Mouse (Mus musculus): ENCODE measurements around the gene Numbl. TPM values are rescaled to one million over a fixed set of nuclear protein-coding genes. Genes with fewer than 3 reads are reported as not detected.
"Not testable (repeated sequence)": the region's sequence is repeated elsewhere in the genome, so short reads cannot be mapped to it uniquely, and the experiment has no call there.

The Numbl gene
- polyA plus RNA-seq, 1 experiment from 2014 or later = 1.1 TPM

GRCm38 (mm10) chr7:27243211-27243610, 15.0 kb upstream of the Numbl start:
- ATAC-seq = no peak

GRCm38 (mm10) chr7:27244088-27244487, 14.1 kb upstream of the Numbl start:
- not testable (repeated sequence) for H3K27ac ChIP-seq (ENCODE audit: low read depth); H3K4me1 ChIP-seq (ENCODE audit: insufficient read depth); H3K9me3 ChIP-seq (ENCODE audit: low read length); H3K4me2 ChIP-seq (ENCODE audit: low read depth, low read length); H3K4me3 ChIP-seq (ENCODE audit: low read depth, low read length); H3K27me3 ChIP-seq (ENCODE audit: insufficient read depth, low read length); ATAC-seq; H3K9ac ChIP-seq (replicated peaks)
- DNase-seq = peak; percentile 45
- 68% methylated on average over 2 of the region's 2 CpGs for WGBS (ENCODE audit: insufficient replicate concordance)
- TF ChIP-seq CTCF (IDR thresholded peaks at IDR 0.05; ENCODE audit: low read depth) = peak; percentile 57
- peaks cover 23% of the 10 kb centered on the region for H3K36me3 ChIP-seq (replicated peaks; ENCODE audit: insufficient read depth, low read length)

More at GRCm38 (mm10) chr7:27243211-27243610, 15.0 kb upstream of the Numbl start:
- H3K9me3 ChIP-seq (ENCODE audit: low read length) = no peaks in the 10 kb centered on the region
- no peaks in the 10 kb centered on the region for H3K27me3 ChIP-seq (ENCODE audit: insufficient read depth, low read length)
- no peak overlapping the region for H3K4me2 ChIP-seq (ENCODE audit: low read depth, low read length)
- no peak overlapping the region for H3K4me3 ChIP-seq (ENCODE audit: low read depth, low read length)
- no peak for DNase-seq
- TF ChIP-seq EP300 (IDR thresholded peaks at IDR 0.05; ENCODE audit: low read depth) (no peak), CTCF (IDR thresholded peaks at IDR 0.05; ENCODE audit: low read depth) (no peak)
- no peak overlapping the region for H3K9ac ChIP-seq (replicated peaks)
- peaks cover 23% of the 10 kb centered on the region for H3K36me3 ChIP-seq (replicated peaks; ENCODE audit: insufficient read depth, low read length)
- 64% methylated on average over 8 of the region's 8 CpGs for WGBS (ENCODE audit: insufficient replicate concordance)
- no peak overlapping the region for H3K27ac ChIP-seq (ENCODE audit: low read depth)
- H3K4me1 ChIP-seq (ENCODE audit: insufficient read depth) = no peaks in the 10 kb centered on the region

- Histone ChIP-seq H3K36me3 (replicated peaks; ENCODE audit: insufficient read depth, low read length) (no peaks in the 10 kb centered on the region; the same call in 1 of the 2 replicates), H3K27ac (ENCODE audit: low read depth) (no peak overlapping the region), H3K9me3 (ENCODE audit: low read length) (no peaks in the 10 kb centered on the region), H3K4me3 (ENCODE audit: low read depth, low read length) (no peak overlapping the region), H3K4me1 (ENCODE audit: insufficient read depth) (0 out of 2 replicates have a peak, but pooled peaks cover 3% of the 10 kb centered on the region), H3K27me3 (ENCODE audit: insufficient read depth, low read length) (no peaks in the 10 kb centered on the region), H3K4me2 (ENCODE audit: low read depth, low read length) (no peak overlapping the region), H3K9ac (replicated peaks) (no peak overlapping the region)
- ATAC-seq (no peak), DNase-seq (peak; percentile 46)
- TF ChIP-seq CTCF (IDR thresholded peaks at IDR 0.05; ENCODE audit: low read depth) = peak; percentile 66
- TF ChIP-seq EP300 (IDR thresholded peaks at IDR 0.05; ENCODE audit: low read depth) = no peak
- WGBS (ENCODE audit: insufficient replicate concordance) = 86% methylated on average over 2 of the region's 2 CpGs
Observed at GRCm38 (mm10) chr7:27249146-27249545, 9.1 kb upstream of the Numbl start.

- whole genome bisulfite sequencing (ENCODE audit: insufficient replicate concordance) = 89% methylated on average over 5 of the region's 5 CpGs
Observed at GRCm38 (mm10) chr7:27249928-27250327, 8.3 kb upstream of the Numbl start.

GRCm38 (mm10) chr7:27251946-27252345, 6.3 kb upstream of the Numbl start:
- Histone ChIP-seq H3K9me3 (ENCODE audit: low read length) (no peaks in the 10 kb centered on the region), H3K27me3 (ENCODE audit: insufficient read depth, low read length) (no peaks in the 10 kb centered on the region), H3K27ac (ENCODE audit: low read depth) (peak overlapping the region; percentile 92), H3K4me2 (ENCODE audit: low read depth, low read length) (peak overlapping the region; percentile 46; the same call in 1 of the 2 replicates), H3K4me1 (ENCODE audit: insufficient read depth) (0 out of 2 replicates have a peak, but pooled peaks cover 3% of the 10 kb centered on the region), H3K36me3 (replicated peaks; ENCODE audit: insufficient read depth, low read length) (no peaks in the 10 kb centered on the region; the same call in 1 of the 2 replicates), H3K4me3 (ENCODE audit: low read depth, low read length) (peak overlapping the region; percentile 10; the same call in 1 of the 2 replicates), H3K9ac (replicated peaks) (no peak overlapping the region)
- ATAC-seq (peak; percentile 97), DNase-seq (peak; percentile 83)
- TF ChIP-seq CTCF (IDR thresholded peaks at IDR 0.05; ENCODE audit: low read depth) = no peak
- peak; percentile 80; the same call in 1 of the 2 replicates for TF ChIP-seq EP300 (IDR thresholded peaks at IDR 0.05; ENCODE audit: low read depth)
- WGBS (ENCODE audit: insufficient replicate concordance) = 43% methylated on average over 6 of the region's 6 CpGs

More at GRCm38 (mm10) chr7:27249928-27250327, 8.3 kb upstream of the Numbl start:
- H3K27me3 ChIP-seq (ENCODE audit: insufficient read depth, low read length) = no peaks in the 10 kb centered on the region
- DNase-seq (no peak), ATAC-seq (no peak)
- H3K4me1 ChIP-seq (ENCODE audit: insufficient read depth) = 0 out of 2 replicates have a peak, but pooled peaks cover 3% of the 10 kb centered on the region
- no peaks in the 10 kb centered on the region; the same call in 1 of the 2 replicates for H3K36me3 ChIP-seq (replicated peaks; ENCODE audit: insufficient read depth, low read length)
- no peak overlapping the region for H3K9ac ChIP-seq (replicated peaks)
- no peaks in the 10 kb centered on the region for H3K9me3 ChIP-seq (ENCODE audit: low read length)
- no peak overlapping the region for H3K4me2 ChIP-seq (ENCODE audit: low read depth, low read length)
- TF ChIP-seq EP300 (IDR thresholded peaks at IDR 0.05; ENCODE audit: low read depth) (no peak), CTCF (IDR thresholded peaks at IDR 0.05; ENCODE audit: low read depth) (no peak)
- H3K27ac ChIP-seq (ENCODE audit: low read depth) = 0 out of 2 replicates have a peak overlapping the region, but pooled peaks have one; percentile 48
- no peak overlapping the region for H3K4me3 ChIP-seq (ENCODE audit: low read depth, low read length)

- Histone ChIP-seq H3K27me3 (ENCODE audit: insufficient read depth, low read length) (no peaks in the 10 kb centered on the region), H3K4me2 (ENCODE audit: low read depth, low read length) (no peak overlapping the region), H3K9me3 (ENCODE audit: low read length) (no peaks in the 10 kb centered on the region), H3K4me1 (ENCODE audit: insufficient read depth) (peaks cover 24% of the 10 kb centered on the region), H3K36me3 (replicated peaks; ENCODE audit: insufficient read depth, low read length) (no peaks in the 10 kb centered on the region), H3K9ac (replicated peaks) (no peak overlapping the region), H3K4me3 (ENCODE audit: low read depth, low read length) (no peak overlapping the region), H3K27ac (ENCODE audit: low read depth) (no peak overlapping the region)
- peak; percentile 33 for DNase-seq
- ATAC-seq = no peak
- peak; percentile 68 for TF ChIP-seq CTCF (IDR thresholded peaks at IDR 0.05; ENCODE audit: low read depth)
- TF ChIP-seq EP300 (IDR thresholded peaks at IDR 0.05; ENCODE audit: low read depth) = no peak
- WGBS (ENCODE audit: insufficient replicate concordance) = 69% methylated on average over 3 of the region's 3 CpGs
Observed at GRCm38 (mm10) chr7:27255721-27256120, 2.5 kb upstream of the Numbl start.
